Mouse (Mus musculus): Measurements from ENCODE around the gene Cpm.

- TF ChIP-seq CTCF (IDR thresholded peaks at IDR 0.05; ENCODE audit: low read depth, low read length) (no peak), POLR2A (IDR thresholded peaks at IDR 0.05; ENCODE audit: extremely low read depth, insufficient read depth, low read length) (no peak)
These were observed 13.1 kb upstream of the Cpm start for GRCm38 (mm10) chr10:117616191-117616680.

Measured in liver, adult 2 months (tissue).